Mouse (Mus musculus) liver, embryonic 14 days (tissue): ENCODE measurements around the gene Rpl26. TPM values are rescaled to one million over a fixed set of nuclear protein-coding genes. Genes with fewer than 3 reads are reported as not detected.

Source experiments
- polyA plus RNA-seq: library from polyadenylated mRNA; depleted of rRNA; stranded (reverse); fragments of >200 nt; gene quantifications from 2 replicates; pipeline ENCODE4 v1.2.3, GENCODE M21; 2012; rRNA removed

The Rpl26 gene
- 1,921 and 1,984 TPM in 2 replicates for polyA plus RNA-seq

DNA sequence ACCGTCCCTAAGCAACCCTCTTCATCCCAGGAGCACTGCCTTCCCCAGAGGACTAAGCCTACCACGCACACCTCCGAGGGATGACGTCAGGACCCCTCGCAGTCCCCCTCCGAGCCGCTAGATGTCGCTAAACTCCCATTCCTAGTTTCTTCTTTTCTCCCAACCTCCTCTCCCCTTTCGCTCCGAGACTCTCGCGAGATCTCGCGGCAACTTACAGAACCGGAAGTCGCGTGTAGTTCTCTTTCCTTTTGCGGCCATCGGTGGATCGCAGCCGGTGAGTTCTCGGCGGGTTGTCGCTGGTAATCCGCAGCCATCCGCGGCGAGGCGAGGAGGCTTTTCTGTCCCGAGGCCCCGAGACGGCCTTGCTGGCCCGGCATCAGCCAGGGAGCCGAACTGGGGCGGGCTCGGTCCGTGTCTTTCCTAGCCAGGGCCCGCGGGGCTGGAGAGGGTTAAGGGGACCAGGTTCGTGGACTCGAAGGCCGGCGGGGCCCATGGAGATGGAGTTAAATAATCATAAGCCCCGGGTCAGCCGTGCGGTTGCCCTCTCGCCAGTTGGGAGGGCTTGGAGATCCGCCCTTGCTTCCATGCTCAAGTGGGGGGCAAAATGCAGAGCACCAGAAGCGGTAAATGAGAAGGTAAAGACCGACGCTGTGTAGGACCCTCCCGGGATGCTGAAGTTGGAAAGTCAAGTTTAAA, at the start of gene Rpl26:
TSS of gene Rpl26 (plus strand) at position 233 of the 696 bp plus-strand sequence.

DNA sequence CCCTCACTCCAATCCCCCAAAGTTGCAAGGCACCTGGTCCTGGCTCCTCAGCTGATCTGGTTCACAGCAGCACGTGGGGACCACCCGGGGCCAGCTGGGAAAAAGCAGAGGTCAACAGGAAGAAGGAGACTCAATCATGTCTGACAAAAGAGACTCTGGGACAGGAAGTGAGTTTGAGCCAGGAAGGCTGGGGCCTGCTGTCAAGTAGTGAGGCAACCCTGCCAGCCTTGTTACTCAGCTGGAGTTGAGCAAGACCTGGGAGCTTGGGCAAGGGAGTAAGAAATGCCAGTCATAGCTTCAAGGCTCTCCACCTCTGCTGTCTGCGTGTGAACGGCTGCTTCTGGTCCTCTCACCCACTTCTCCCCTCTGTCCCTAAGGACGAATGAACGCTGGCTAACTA, 29.6 kb upstream of the Rpl26 start, which contains the start of gene Ndel1:
TSS of gene Ndel1 (minus strand) at position 111 of the 400 bp plus-strand sequence.

DNA sequence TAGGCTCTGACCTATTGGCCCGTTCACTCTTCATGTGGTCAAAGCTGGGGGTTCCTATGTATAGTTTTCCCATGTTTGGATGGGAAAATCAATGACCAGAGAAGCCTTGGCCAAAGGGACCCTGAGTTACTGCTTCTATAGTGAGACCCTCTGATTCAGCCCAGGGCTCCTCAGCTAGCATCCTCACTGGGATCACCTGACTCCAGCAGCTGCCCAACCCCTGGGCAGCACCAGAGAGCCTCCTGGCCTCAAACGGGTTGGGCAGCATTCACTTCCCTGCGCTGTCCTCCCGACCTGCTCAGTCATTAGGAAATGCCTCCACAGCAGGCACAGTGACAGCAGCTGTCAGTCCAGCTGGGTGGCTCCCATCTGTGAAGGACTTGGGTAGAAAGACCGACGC, 13.1 kb upstream of the Rpl26 start, which contains the start of gene Rnf222:
TSS of gene Rnf222 (plus strand) at position 301 of the 400 bp plus-strand sequence.

DNA sequence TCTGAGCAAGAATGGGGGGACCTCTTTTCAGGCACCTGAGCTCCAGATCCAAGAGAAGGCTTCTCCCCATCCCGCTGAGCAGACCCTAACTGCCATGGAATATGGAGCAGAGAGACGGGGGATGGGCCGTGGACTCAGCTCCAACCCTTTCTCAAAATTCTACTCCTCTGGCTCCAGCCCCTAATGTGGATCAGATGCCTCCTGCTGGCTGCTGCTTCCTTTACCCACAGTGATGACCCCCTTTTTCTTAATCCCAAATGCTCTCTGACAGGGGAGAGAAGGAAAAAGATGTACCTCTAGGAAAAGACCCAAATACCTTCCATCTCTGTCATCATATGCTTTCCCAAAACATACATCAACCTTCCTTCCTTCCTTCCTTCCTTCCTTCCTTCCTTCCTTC, 25.6 kb downstream of the Rpl26 start, which contains the start of gene Odf4:
TSS of gene Odf4 (minus strand) at position 101 of the 400 bp plus-strand sequence.

Other genes starting within 250 kb of the Rpl26 start
- gene Myh10, start 210.0 kb upstream of the Rpl26 start, polyA plus RNA-seq, result 26.7 and 28.7 TPM in 2 replicates
- gene Ndel1, start 29.7 kb upstream of the Rpl26 start, polyA plus RNA-seq, result 21.0 and 23.7 TPM in 2 replicates
- 0.06 and 0.11 TPM in 2 replicates for gene Rnf222, start 13.0 kb upstream of the Rpl26 start, polyA plus RNA-seq
- gene Odf4, start 25.5 kb downstream of the Rpl26 start, polyA plus RNA-seq, result not detected in 2 replicates
- 1.2 and 1.5 TPM in 2 replicates for gene Arhgef15, start 55.9 kb downstream of the Rpl26 start, polyA plus RNA-seq
- gene Slc25a35, start 66.5 kb downstream of the Rpl26 start, polyA plus RNA-seq, result 0.42 and 0.44 TPM in 2 replicates
- 21.1 and 24.1 TPM in 2 replicates for gene Rangrf, start 73.6 kb downstream of the Rpl26 start, polyA plus RNA-seq
- gene Pfas, start 106.9 kb downstream of the Rpl26 start, polyA plus RNA-seq, result 10.1 and 13.1 TPM in 2 replicates
- gene Ctc1, start 114.3 kb downstream of the Rpl26 start, polyA plus RNA-seq, result 18.1 and 20.4 TPM in 2 replicates
- gene Aurkb, start 144.1 kb downstream of the Rpl26 start, polyA plus RNA-seq, result 73.3 and 80.7 TPM in 2 replicates
- 3.3 and 3.5 TPM in 2 replicates for gene Borcs6, start 158.1 kb downstream of the Rpl26 start, polyA plus RNA-seq
- gene Tmem107, start 169.2 kb downstream of the Rpl26 start, polyA plus RNA-seq, result 11.6 and 12.9 TPM in 2 replicates
- gene Vamp2, start 186.9 kb downstream of the Rpl26 start, polyA plus RNA-seq, result 19.1 and 24.8 TPM in 2 replicates
- 1.5 and 1.9 TPM in 2 replicates for gene Per1, start 193.6 kb downstream of the Rpl26 start, polyA plus RNA-seq
- gene Hes7, start 218.8 kb downstream of the Rpl26 start, polyA plus RNA-seq, result 0.09 and 0.10 TPM in 2 replicates
- 0.03 and 0.07 TPM in 2 replicates for gene 9130213A22Rik, start 221.0 kb downstream of the Rpl26 start, polyA plus RNA-seq
- gene Aloxe3, start 224.3 kb downstream of the Rpl26 start, polyA plus RNA-seq, result 0.05 and 0.08 TPM in 2 replicates